Mouse (Mus musculus) thymus, postnatal 0 days (tissue): ENCODE measurements around the gene Gfi1. TPM values are rescaled to one million over a fixed set of nuclear protein-coding genes. Genes with fewer than 3 reads are reported as not detected.

ENCODE experiments used
- DNase-seq: peaks from one replicate; pipeline ENCODE4 v3.0.0-alpha.2; 2015; ENCODE audit warnings: low spot score
- polyA plus RNA-seq: library from polyadenylated mRNA; unstranded; fragments of >200 nt; fragmentation: Nextera tagmentation; extraction: Ambion mirVana; gene quantifications from 2 replicates; pipeline ENCODE4 v1.2.1, GENCODE M21; 2015

Gfi1 gene
- polyA plus RNA-seq, 1 experiment from 2014 or later: 42.8 TPM

DNA sequence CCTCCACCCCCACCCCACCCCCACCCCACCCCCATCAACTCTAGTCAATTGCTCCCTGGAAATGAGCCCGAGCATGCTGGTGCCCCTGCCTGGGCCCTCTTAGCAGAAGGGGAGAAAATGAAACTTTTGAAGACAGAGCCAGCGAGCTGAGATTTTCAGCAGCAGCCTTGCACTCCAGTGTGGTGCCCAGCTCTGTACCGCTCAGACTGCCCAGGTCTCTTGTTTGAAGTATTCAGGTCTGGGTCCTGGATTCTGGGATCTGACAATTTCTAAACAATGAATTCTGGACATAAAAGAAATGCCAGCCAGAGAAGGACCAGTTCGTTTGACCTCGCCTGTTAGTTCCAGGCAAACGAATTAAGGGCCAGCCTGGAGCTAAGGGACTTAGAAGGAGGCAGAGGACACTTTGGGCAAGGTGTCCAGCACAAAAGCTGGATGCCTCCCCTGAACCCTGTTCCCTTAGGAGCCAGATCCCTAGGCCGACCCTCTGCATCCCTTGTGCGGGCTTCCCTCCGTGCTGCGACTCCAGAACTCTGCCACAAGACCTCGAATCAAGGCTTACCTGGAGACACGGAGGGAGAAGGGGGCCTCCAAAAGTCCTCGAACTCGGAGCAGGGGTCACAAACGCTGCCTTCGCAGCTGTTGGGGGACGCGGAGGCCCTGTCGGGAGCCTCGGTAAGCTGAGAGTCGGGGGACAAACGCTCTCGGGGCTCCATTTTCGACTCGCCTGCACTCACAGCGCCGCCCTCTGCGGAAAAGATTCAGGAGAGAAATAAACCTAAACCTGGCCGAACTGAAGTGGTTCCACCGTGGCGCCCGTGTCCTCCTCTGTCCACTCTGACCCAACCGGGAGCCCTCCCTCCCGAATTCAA, 2.9 kb downstream of the Gfi1 start:
- DNase-seq: peak; percentile 48

DNA sequence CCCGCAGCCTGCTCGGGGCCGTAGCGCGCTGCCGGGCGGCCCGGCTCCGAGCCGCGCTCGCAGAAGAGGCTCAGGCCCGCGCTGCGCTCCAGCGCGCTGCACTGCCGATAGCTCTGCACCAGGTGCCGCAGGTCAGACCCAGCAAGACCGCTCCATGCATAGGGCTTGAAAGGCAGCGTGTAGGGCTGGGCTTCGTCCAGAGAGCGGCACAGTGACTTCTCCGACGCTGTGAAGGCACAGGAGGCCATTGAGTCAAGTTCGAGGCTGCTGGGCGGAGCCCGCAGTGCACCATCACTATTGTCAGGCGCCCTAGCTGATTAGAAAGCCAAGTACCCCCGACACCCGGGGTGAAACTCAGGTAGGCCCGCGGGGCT, 4.2 kb downstream of the Gfi1 start:
- peak; percentile 28 for DNase-seq

DNA sequence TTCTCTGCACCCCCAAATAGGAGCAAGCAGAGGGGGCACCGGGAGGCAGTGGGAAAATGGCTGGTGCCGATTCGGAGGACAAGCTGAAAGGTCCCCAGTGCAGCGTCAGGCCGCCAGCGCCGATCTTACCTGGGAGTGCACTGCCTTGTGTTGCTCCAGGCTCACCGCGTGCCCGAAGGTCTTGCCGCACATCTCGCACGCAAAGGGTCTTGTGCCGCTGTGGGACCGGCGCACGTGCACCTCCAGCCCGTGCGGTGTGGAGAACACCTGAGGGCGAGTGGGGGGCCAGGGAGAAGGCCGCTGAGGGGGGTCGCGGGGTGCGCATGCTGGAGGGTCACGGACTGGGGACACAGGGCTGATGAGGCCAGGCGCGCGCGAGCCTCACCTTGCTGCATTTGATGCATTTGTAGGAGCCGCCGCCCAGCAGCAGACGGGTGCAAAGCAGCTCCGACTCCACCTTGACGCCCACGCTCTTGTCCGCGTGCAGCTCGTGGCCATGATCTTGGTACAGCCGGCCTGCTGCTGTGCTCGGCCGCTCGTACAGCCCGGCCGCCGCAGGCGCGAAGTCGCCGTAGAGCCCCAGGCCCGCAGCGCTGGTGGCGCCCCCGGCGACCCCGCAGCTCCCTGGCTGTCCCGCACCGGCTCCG, 4.7 kb downstream of the Gfi1 start:
- no peak for DNase-seq

DNA sequence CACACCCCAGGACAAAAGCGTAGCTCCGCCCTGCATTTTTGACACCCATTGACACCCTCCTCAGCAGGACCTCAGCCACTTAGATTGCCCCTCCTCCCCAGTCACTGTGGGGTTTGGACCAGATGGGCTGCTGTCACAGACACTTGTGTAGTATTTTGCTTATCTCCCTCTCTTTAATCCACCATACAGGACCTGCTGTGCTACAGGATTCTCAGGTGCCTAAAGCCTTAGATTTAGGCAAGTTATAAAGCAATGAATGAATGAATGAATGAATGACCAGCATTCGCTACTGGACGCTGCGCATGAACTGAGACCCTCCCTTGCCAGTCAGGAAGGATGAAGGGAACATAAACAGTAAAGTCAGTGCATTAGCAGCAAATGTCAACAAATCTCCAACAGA, 5.3 kb downstream of the Gfi1 start:
- DNase-seq: peak; percentile 50

DNA sequence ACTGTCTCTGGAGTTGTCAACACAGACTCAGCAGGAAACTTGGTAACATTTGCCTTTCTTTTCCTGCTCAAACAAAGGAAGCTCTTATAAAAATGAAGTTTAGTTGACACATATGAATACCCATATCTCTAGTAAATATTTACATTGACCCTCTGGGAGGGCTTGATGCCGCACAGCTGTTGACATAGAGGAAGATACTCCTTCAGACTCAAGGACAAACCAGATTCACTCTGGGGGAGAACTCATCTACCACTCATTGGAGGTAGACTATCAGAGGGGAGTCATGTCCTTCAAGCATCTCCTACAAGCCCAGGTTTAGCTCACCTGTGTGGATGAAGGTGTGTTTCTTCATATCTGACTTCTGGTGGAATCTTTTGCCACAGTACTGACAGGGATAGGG, 6.0 kb downstream of the Gfi1 start:
- DNase-seq: peak; percentile 27

DNA sequence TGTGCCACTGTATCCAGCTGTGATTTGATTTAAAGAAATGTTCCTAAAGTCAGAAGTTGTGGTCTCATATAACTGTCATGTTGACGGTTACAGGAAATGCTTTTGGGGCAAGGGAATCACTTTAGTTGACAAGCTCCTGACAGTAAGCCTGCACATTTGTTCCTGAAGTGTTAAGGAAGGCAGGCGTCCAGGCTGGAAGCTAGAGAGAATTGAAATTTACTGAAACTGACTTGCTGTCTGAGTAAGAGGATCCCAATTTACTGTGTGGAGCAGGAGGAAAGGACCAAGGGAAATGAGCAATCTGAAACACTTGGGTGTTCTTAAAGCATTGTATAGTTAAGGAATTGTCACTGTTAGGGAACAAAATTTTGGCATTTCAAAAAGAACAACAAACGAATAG, 6.6 kb downstream of the Gfi1 start:
- peak; percentile 47 for DNase-seq

DNA sequence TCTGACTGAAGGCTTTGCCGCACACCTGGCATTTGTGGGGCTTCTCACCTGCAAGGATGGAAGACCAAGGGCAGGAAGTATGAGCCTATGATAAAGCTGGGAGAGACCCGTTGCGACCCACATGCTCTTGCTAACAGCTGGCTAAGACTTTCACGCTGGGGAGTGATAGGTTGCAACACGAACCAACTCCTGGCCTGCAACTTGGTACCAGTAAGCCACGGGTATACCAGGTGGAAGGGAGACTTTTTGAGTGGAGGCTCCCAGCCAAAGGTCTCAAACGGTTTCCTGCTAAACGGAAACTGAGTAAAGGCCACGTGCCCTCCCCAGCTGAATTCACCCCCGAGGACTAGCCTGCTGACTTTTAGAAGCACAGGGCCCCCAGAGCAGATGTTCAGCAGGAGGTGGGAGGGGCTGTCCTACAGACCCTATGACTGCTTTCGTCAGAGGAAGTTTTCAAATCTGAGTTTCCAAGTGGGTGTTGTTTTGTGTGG, 7.9 kb downstream of the Gfi1 start:
- DNase-seq: peak; percentile 96

DNA sequence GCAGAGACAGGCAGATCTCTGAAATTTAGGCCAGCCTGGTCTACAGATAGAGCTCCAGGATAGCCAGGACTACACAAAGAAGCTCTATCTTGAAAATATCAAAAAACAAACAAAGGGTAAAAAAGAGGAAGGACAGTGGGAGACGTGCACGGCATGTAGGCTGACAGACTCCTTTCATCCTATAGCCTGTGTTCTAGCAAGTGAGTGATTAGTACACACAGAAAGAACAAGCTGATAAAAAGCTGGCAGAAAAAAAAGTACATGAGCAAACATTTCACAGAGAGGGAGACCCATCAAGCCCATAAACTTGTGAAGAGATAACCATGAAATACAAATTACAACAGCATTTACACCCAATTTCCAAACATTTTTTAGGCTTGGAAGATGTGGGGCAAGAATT, 14.1 kb downstream of the Gfi1 start:
- no peak for DNase-seq

DNA sequence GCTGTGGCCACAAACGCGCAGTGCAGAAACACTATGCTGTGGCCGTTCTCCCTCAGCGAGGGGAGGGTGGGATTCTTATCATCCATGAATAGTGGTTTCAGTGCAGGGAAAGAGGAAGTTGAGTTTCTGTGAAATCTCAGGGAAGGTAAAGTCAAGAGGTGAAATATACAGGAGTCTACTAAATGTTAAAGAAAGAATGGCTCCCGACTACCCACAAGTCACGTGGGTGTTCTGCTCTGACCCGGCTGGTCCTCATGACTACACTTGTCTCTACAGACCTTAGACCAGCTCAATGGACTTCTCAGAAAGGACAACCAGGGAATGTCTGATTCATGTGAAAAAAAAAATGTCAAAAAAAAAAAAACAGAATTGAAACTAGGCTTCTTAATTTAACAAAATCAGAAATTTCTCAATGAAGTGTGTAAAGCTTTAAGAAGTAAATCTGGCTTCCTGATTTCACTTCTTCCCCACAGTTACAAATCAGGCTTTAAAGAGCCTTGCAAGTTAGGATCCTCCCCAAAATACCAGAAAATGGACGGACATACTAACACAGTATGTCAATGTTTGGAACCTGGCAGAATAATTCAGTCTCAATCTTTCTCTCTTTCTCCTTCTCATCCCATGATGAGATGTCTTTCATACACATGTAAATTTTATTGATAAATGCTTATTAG, 17.6 kb downstream of the Gfi1 start:
- no peak for DNase-seq

DNA sequence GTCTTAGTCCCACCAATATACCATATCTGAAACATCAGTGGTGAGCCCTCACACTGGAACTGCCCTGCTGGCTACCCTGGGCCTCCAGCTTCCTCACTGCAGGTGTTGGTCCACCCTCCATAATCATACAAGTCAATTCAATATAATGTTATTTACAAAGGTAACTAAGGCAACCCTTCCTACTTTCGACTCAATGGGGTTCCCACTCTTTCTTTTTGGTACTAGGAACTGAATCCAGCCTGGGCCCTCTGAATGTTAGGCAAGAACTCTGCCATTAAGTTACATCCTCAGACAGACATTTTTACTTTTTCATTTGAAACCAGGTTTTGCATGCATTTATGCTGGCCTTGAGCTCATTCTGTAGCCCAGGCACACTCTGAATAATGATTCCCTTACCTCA, 19.6 kb downstream of the Gfi1 start:
- no peak for DNase-seq

DNA sequence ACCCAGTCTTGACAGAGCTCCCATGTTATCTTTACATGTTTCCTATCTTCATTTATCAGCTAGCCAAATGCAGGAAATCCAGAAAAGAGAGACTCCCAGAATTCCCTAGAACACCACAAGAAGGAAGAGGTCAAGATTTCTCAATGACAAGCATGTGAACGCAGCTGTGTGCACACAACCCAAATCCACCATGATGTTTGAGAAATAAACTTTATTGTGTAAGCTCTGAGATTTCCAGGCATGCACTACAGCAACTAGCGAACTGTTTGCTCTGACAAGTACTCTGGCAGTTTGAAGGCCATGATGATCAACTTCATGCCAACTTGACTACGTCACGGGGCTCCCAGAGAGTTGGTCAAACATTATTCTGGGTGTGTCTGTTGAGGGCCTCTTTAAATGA, 20.1 kb downstream of the Gfi1 start:
- DNase-seq: no peak

DNA sequence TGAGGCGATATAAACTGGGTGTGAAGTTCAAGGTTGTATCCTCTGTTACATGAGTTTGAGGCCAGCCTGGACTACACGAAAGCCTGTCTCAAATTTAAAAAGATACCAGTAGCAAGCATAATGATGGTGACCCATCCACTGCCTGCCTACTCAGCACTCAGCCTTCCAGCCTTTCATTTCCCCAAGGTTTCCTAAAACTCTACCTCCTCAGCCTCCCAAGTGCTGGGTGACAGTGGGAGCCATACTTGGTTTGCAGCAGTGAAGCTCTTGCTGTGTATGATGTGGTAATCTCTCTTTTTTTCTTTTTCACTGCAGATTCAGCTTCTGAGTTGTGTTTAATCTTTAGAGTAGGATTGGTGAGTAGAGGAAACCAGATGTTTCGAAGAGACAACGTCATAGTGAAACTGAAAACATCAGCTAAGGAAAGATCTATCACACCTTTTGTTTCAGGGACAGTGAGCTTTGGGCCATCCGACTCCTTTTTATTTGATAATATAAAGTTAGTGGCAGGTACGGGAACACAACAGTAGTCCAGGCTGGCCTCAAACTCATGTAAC, 22.6 kb downstream of the Gfi1 start:
- DNase-seq: peak; percentile 76

DNA sequence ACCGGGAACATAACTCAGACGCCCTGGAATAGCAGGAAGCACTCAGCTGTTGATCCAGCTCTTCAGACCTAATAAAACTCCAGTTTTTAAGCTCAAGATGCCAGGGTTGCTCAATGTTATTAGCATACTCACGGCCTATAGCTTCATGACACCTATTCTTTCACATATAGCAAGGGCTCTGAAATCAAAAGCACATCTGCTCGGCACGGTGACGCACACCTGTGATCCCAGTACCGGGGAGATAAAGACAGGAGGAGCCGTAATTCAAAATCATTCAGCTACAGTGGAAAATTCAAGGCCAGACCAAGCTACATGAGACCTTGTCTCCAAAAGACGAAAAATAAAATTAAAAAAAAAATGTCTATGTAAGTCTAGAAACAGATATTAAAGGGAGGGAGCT, 24.2 kb downstream of the Gfi1 start:
- peak; percentile 53 for DNase-seq

DNA sequence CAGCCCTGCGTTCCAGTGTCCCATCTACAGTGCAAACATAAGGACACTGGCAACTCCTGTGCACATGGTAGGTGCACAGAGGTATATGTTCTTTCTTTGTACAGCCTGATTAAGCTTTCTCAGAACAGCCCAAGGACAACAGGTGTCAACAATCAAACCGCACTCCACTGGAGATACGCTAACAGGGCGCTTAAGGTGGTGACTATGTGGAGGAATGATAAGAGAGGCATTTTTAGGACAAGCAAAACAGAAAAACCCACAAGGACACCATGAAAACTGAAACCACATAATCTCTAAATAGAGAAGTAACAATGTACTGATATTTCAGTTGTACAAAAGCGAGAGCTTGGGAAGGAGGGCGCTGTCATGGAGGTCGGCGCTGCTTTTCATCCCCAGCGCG, 25.0 kb downstream of the Gfi1 start:
- peak; percentile 58 for DNase-seq

DNA sequence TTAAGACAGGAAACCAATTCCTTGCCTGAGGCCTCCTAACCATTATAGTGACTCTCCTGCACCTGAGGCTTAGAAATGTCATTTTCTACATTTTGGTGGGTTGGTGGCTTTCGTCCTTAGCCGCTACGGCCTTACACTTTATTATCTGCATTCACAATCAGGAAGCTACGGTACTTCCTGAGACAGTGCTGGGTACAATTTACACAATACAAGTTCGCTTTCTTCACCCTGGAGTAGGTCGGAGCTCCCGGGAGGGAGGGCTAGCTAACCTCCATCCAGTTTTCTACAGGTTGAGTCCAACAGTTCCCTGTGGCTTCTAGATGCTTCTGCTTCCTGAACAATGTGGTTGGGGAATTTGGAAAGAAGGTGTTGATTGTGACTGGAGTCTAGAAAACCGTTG, 26.9 kb downstream of the Gfi1 start:
- DNase-seq: no peak

DNA sequence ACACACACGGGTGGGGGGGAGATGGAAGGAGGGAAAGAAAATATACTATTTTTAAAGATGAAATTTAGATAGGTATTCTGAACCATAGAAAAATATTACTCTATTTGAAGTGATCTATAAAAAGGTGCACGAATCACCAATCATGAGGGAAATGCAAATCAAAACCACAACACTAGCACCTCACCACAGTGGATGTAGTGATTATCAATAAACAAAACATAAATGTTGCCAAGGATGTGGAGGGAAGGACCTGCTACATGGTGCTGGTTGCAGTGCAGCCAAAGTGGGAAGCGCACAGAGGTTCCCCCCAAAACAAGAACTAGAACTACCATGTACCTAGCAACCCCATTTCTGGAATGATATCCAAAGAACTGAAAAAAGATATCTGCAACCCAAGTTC, 30.8 kb downstream of the Gfi1 start:
- no peak for DNase-seq

DNA sequence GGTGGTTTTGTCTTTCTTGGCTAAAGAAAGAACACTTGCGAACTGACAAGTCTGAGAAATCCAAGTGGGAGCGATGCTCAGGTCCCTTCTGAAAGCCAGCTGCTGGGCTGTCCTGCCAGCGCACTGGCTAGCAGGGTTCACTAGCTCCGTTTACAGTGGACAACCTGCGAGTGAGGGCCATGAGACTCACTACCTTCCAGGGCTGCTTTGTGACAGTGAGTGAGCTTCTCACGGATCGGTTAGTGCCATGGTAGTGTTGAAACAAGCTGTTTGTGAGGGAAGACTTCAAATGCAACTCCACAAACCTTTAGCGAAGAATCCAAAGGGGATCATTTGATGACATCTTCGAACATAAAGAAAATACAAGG, 37.4 kb downstream of the Gfi1 start:
- no peak for DNase-seq

DNA sequence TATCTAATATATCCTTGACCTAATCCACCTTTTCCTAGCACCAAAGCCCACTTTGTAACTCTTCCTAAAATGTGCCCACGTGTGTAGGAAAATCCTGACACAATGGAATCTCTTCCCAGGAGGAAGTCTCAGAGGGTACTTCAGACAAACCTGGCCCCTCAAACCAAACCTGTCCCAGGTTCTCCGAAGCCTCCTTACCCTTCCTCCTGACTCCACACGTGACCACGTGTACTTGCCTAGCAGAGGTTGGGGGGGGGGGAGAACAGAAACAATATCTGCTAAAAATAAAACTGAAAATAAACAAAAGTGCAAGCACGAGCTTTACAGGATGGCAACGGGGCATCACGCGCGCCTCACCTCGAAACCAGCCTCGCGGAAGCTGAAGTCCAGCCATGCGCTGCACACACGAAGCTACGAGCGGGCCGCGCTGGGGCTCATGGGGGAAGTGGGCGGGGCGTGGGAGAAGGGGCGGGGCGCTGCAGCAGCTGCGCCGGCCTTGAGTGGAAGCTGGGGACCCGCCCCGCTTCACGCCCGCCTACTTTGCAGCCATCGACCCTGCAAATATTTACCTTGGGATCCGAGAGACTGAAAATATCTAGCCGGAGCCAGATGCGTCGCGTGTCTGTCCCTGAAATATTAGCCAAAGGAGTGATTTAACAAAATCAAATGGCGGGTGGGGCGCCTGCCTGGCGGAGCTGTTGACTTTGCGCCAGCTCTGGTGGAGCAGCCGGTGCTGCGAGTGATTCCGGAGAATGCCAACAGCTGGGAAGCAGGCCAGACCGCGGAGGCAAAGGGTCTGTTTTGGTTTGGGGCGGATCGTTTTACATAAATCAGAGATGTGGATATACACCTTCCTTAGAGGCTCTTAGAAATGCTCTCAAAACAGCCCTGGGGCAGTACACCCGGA, 38.0 kb downstream of the Gfi1 start:
- DNase-seq: peak; percentile 92

DNA sequence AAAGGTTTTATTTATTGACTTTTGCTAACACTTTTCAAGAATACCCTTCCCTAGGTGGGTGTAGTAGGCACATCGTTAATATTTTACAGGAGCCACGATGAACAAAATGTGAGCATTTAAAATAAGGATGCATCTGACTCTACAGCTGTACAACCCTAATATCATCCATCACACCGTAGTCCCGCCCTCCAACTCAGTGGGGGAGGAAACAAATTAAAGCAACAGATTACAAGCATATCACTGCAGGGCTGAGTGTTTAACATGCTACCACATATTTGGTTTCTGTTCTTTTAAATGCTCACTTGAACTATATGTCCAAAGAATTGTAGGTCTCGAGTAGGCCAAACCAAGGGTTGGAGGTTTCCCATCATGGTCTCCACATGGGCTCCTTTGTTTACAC, 38.7 kb downstream of the Gfi1 start:
- no peak for DNase-seq

DNA sequence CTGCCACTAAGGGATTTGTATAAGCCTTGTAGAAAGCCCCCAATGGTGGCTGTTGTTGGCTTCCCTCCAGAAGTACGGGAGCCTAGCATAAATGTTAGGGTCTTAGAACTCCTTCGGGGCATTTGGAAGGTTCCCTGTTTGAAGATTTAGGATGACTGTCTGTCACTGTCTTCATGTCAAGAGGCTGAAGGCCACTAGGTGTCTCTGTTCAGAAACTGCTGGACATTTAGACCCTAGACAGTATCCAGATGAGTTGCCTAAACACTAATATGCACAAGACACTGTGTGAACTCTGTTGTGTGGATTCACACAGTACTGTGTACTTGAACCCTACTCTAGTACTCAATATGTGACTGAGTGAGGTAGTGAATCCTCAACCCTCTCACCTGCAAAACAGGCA, 41.5 kb downstream of the Gfi1 start:
- no peak for DNase-seq

DNA sequence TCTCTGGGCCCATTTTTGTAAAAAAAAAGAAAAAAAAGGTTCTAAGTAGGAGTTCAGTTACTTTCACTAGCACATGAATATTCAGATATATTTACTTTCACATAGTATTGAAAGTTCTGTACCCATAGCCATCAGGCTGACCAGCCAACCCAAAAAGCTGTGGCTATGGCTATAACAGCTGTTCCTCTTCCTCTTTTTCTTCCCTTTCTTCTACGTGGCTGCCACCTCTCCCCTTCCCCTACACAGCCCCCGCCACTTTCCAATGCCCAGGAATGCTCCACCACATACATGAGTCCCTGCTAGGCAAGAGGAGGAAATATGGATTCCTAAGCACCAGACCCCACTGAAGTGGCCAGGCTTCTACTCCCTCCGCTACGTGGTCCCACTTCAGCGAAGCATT, 44.5 kb downstream of the Gfi1 start:
- DNase-seq: no peak
